Mouse (Mus musculus) heart, adult 18-20 months (tissue): Measurements from ENCODE around the gene Barhl1. TPM values are rescaled to one million over a fixed set of nuclear protein-coding genes. Genes with fewer than 3 reads are reported as not detected.

Experiments
- DNase-seq, 2 experiments: peaks; one replicate each; pipeline ENCODE4 v3.0.0; 2021 to 2022; ENCODE audit warnings: mixed read lengths in 1 of 2
- total RNA-seq, 2 experiments: library from RNA; stranded (reverse); gene quantifications; 2 replicates each; pipeline ENCODE4 v1.2.3; 2021

Barhl1 gene
- total RNA-seq, 2 experiments from 2014 or later, result not detected

DNA sequence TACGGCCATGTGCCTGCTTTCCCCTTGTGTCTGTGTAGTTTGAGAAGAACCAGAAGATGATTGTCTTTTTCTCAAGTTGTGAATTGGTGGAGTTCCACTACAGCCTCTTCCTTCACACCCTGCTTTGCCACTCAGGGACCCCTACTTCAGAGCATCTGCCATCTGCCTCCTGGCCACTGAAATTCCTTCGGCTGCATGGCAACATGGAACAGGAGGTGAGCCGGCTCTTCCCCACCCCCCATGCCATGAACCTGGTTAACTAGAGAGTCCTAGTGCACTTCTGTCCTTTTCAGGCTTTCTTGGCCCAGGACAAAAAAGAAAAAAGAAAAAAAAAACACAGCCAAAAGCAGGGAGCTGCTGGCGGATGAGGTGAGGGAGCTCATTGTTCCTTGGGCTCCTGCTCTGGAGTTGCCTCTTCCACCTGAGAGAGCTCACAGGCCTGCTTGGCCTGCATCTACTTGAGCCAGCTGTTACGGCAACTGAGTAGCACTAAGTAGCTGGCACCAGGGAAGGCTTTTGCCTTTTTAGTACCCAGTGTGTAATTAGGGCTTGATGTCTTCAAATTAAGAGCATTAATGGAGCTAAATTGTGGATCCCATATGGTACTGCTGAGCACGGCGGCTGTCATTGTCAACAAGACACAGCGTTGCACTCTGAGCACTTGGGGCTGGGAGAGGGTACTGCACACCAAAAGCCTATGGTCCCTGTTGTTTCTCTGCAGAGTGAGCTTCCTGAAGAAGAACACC is 55.6 kb downstream of the Barhl1 start:
- DNase-seq, result no peak

- DNase-seq, result no peak
These were observed 57.2 kb downstream of the Barhl1 start for GRCm38 (mm10) chr2:28859303-28859702.

Other genes with a start within 250 kb of the Barhl1 start
- not detected for gene Spaca9, start 216.9 kb downstream of the Barhl1 start, total RNA-seq
- gene Ak8, start 216.5 kb downstream of the Barhl1 start, total RNA-seq, result not detected
- gene Gtf3c4, start 76.3 kb downstream of the Barhl1 start, total RNA-seq, result 10 to 100 TPM; 17.0 to 22.1 TPM
- gene Ddx31, start 76.3 kb downstream of the Barhl1 start, total RNA-seq, result 1 to 10 TPM; 4.4 TPM
- gene Cfap77, start 138.4 kb upstream of the Barhl1 start, total RNA-seq, result under 1 TPM in 1 of 2 experiments, not detected in 1; 0.51 TPM
- 1 to 10 TPM; 7.0 to 7.5 TPM for gene Ttf1, start 143.6 kb upstream of the Barhl1 start, total RNA-seq
- gene Setx, start 207.5 kb upstream of the Barhl1 start, total RNA-seq, result 10 to 100 TPM; 31.0 to 32.3 TPM